Mouse (Mus musculus): ENCODE measurements around the gene Zfp169. TPM values are rescaled to one million over a fixed set of nuclear protein-coding genes. Genes with fewer than 3 reads are reported as not detected.

Zfp169 gene
- polyA plus RNA-seq, 1 experiment from 2014 or later, result 4.0 TPM

- Histone ChIP-seq H3K27me3 (ENCODE audit: control insufficient read depth, insufficient read depth, low read length) (no peaks in the 10 kb centered on the region), H3K27ac (ENCODE audit: low read depth, low read length) (no peak overlapping the region), H3K9ac (ENCODE audit: low read depth, low read length) (no peak overlapping the region), H3K36me3 (ENCODE audit: control insufficient read depth, insufficient read depth, low read length) (no peaks in the 10 kb centered on the region), H3K9me3 (ENCODE audit: control insufficient read depth, low read length) (no peaks in the 10 kb centered on the region), H3K4me3 (ENCODE audit: low read length) (no peak overlapping the region), H3K4me1 (ENCODE audit: control insufficient read depth, insufficient read depth, low read length) (no peaks in the 10 kb centered on the region; the same call in 1 of the 2 replicates), H3K4me2 (replicated peaks; ENCODE audit: low read depth, low read length) (no peak overlapping the region)
- WGBS, result 53% methylated on average over 5 of the region's 5 CpGs
- 0 out of 2 replicates have a peak, but pooled peaks have one; percentile 47 for ATAC-seq (ENCODE audit: low FRiP score, low TSS enrichment)
These were observed 74.9 kb downstream of the Zfp169 start for GRCm38 (mm10) chr13:48438321-48438720.

MicroRNAs encoded within 50 kb of the gene (microRNA counts, 519-probe panel; counts per million panel counts)
- microRNA mmu-let-7a, result 8,166 counts per million, percentile 85 among the panel's probes with 10 or more counts
- 9,652 counts per million, percentile 95 among the panel's probes with 10 or more counts for microRNA mmu-let-7d
- microRNA mmu-let-7f, result 6,997 counts per million, percentile 74 among the panel's probes with 10 or more counts

Small RNAs within 50 kb of the gene (microRNA-seq; reads per million reads assigned to microRNA genes)
- gene Gm24111 (not detected), gene Mirlet7a-1 (189 reads per million, percentile 62 among the genes with 10 or more reads in this experiment), gene Mirlet7d (12,152 reads per million, percentile 96 among the genes with 10 or more reads in this experiment), gene Mirlet7f-1 (not detected)

Other genes starting within 250 kb of the Zfp169 start
- gene A830005F24Rik, start 119 bp upstream of the Zfp169 start, polyA plus RNA-seq (2014; fragmentation: Nextera tagmentation; extraction: Ambion mirVana), result 2.0 and 2.1 TPM in 2 replicates
- 6.5 and 15.0 TPM in 2 replicates for gene Ptpdc1, start 112.2 kb upstream of the Zfp169 start, polyA plus RNA-seq (2014; fragmentation: Nextera tagmentation; extraction: Ambion mirVana)
- 0.46 TPM in 1 of 2 replicates, not detected in the other for gene Barx1, start 149.5 kb upstream of the Zfp169 start, polyA plus RNA-seq (2014; fragmentation: Nextera tagmentation; extraction: Ambion mirVana)

Data from kidney, embryonic 14.5 days (tissue).